Mouse (Mus musculus): ENCODE measurements at regions not wholly inside any gene's neighbourhood (a gene's known extent, or its start where the extent isn't known, plus 50 kb on each side); places are given as distances from the start of the nearest gene placed in this dataset.
"Not testable (repeated sequence)": the region's sequence is repeated elsewhere in the genome, so short reads cannot be mapped to it uniquely, and the experiment has no call there.

DNA sequence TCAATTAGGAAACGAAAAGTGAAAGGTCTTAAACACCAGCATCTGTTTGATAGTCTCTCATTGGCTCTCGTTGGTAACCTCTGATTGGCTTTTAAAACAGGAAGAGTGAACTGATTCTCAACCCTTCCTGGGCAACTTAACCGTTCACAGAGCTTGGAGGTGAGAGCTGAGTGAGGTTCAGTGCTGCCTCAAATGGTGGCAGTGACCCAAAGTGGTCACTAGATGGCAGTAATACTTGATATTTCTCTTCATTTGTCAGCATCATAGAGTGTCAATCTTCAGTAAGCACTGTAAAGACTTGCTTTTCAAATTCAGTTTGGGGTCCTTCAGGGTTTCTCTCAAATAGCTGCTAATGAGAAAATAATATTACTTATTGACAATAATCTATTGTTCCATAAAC is 321.8 kb upstream of the Gdi2 start:
- intact Hi-C loops (cut with DNase I); DNase-seq (ENCODE audit: extremely low spot score in 1 of 2, low spot score in 2 of 2): not testable (repeated sequence)

- intact Hi-C loops (cut with DNase I); DNase-seq (ENCODE audit: extremely low spot score in 1 of 2, low spot score in 2 of 2): not testable (repeated sequence)
Measured at GRCm38 (mm10) chr13:3221005-3221621, 316.8 kb upstream of the Gdi2 start.

DNA sequence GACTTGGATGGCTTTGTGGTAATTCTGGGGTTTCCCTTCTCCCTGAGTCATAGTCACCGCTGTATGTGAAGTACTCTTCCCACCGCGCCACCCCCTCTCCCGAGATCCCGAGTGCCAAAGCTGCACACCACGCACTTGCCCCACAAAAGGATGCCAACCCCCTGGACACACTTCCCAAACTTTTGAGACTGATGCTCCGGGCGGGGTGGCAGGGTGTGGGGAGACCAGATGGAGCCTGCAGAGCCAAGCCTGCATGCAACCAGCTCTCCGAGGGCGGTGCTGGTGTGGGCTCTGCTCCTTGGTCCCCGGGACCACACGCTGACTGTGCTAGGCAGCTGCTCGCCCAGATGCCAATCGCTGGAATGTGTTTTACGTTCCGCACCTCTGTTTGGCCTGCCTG is 316.2 kb upstream of the Gdi2 start:
- intact Hi-C loops (cut with DNase I): no loop called here
- DNase-seq (ENCODE audit: extremely low spot score in 1 of 2, low spot score in 2 of 2): peak in 1 of 2 experiments; percentile 20

- DNase-seq (ENCODE audit: extremely low spot score in 1 of 2, low spot score in 2 of 2): no peak
- intact Hi-C loops (cut with DNase I): no loop called here
Measured at GRCm38 (mm10) chr13:3258379-3258778, 279.5 kb upstream of the Gdi2 start.

- intact Hi-C loops (cut with DNase I): not testable (repeated sequence)
Measured at GRCm38 (mm10) chr13:3276130-3276529, 261.7 kb upstream of the Gdi2 start.

More at GRCm38 (mm10) chr13:3276130-3276529, 261.7 kb upstream of the Gdi2 start:
- not testable (repeated sequence) for DNase-seq (ENCODE audit: extremely low spot score in 1 of 2, low spot score in 2 of 2)
